Mouse (Mus musculus): ENCODE measurements around the gene Lrrc34. TPM values are rescaled to one million over a fixed set of nuclear protein-coding genes. Genes with fewer than 3 reads are reported as not detected.

The Lrrc34 gene
- total RNA-seq, 2 experiments from 2014 or later, result 0.37 TPM; not detected in 1

DNA sequence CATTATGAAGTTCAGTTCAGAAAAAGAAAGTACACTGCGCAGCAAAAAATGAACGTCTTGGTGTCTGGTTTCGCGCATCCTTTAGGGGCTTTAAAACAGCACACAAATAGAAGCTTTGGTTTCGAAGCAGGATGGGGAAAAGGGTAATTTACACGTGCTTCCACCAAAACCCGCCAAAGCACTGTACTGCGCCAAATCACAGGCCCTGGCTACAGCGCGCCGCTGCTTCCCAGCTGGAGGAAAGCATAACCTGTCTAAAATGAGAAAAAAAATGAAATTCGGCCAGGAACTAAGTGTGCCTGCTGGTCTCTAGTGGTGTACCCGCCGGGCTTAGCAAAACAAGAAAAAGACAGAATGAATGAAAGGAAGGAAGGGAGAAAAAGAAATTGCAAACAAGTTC, 47.0 kb downstream of the Lrrc34 start:
- DNase-seq (ENCODE audit: low spot score in 2 of 2), result peak; percentile 31 to 58

- peak; percentile 45 to 51 for DNase-seq (ENCODE audit: low spot score in 2 of 2)
These were observed 47.7 kb downstream of the Lrrc34 start, which contains the start of gene Actrt3 for GRCm38 (mm10) chr3:30599711-30600545. TSS of gene Actrt3 (minus strand) at chr3:30599939.

GRCm38 (mm10) chr3:30597271-30597670, 50.4 kb downstream of the Lrrc34 start:
- no peak for DNase-seq (ENCODE audit: low spot score in 2 of 2)

DNA sequence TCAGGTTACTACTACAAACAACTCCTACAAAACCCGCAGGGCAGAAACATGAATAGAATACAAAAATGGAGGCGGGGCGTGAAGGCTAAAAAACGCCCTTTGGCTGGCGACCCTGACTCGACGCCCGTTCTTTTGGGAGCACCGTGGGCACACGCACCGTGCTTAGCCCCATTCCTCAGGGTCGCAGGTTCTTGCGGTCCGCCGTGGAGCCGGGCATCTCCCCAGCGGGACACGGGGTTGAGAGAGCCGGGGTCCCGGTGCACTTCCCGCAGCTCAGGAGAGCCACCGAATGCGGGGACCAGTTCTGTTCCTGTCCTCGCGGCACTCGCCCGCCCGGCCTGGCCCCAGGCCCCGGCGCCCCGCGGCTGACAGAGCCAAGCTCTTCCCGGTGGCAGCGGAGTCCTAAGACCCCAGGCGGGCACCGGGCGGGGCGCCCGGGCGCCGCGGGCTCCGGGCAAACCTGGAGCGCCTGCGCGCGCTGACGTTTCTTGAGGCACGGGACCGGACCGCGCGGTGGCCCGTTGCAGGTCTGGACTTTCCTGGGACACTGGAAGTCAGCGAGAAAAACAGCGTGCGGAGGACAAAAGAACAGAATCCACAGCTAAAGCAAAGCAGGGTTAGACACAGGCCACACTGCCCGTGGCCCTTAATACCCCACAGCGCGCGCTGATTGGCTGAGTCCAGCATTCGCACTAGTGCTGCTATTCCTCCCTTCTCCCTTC, 52.4 kb downstream of the Lrrc34 start:
- DNase-seq (ENCODE audit: low spot score in 2 of 2), result peak in 1 of 2 experiments; percentile 38

- DNase-seq (ENCODE audit: low spot score in 2 of 2), result no peak
These were observed 53.8 kb downstream of the Lrrc34 start for GRCm38 (mm10) chr3:30593719-30594485.

GRCm38 (mm10) chr3:30592418-30592853, 55.2 kb downstream of the Lrrc34 start:
- DNase-seq (ENCODE audit: low spot score in 2 of 2), result peak in 1 of 2 experiments; percentile 37

DNA sequence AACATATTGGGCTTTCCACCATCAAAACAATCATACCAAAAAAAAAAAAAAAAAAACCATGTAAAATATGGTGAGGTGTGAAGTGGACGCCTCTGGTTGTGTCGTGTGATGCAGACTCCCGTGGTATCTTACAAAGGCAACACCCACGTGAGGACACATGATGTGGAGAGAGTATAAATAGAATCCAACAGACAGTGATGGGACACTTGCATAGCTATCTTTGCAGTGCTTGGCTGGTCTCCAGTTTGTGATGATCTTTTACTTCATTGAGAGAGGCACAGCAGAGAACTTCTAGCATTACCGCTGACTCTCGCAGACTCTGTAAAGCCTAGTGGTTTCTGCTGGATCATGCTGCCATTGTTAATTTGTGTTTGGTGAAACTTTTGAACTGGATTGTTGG, 58.8 kb downstream of the Lrrc34 start:
- DNase-seq (ENCODE audit: low spot score in 2 of 2), result no peak

Other genes starting within 250 kb of the Lrrc34 start
- gene Mecom, start 99.9 kb downstream of the Lrrc34 start, total RNA-seq (2021), result 1 to 10 TPM; 2.4 to 3.1 TPM
- gene Actrt3, start 47.9 kb downstream of the Lrrc34 start, total RNA-seq (2021), result under 1 TPM; 0.38 to 0.79 TPM
- 10 to 100 TPM; 15.3 to 16.6 TPM for gene Mynn, start 45.8 kb downstream of the Lrrc34 start, total RNA-seq (2021)
- not detected for gene Lrriq4, start 3.4 kb downstream of the Lrrc34 start, total RNA-seq (2021)
- gene Lrrc31, start 52.0 kb upstream of the Lrrc34 start, total RNA-seq (2021), result not detected
- gene Samd7, start 98.4 kb upstream of the Lrrc34 start, total RNA-seq (2021), result not detected
- 10 to 100 TPM; 96.6 to 99.3 TPM for gene Sec62, start 145.0 kb upstream of the Lrrc34 start, total RNA-seq (2021)
- 1 to 10 TPM; 1.0 to 1.7 TPM for gene Gpr160, start 208.1 kb upstream of the Lrrc34 start, total RNA-seq (2021)

All from layer of hippocampus, adult 18-20 months (tissue).